ENCODE assay signal across 17 mouse cellular contexts in genomic region chr14:107656595-107656994, GRCm38 (mm10).
"Had no signal": no experiment of that assay in that cellular context is flagged by ENCODE, and none has a peak within 500 bp of the region (broad histone marks: within the 10 kb centered on the region; RNA-seq: fewer than 3 reads in every experiment).

No protein-coding gene starts in this region.

- H3K36me3 ChIP-seq: kidney, embryonic 15.5 days; limb, embryonic 10.5 days; liver, embryonic 15.5 days; neural tube, embryonic 13.5 days; stomach, embryonic 15.5 days had no signal

- H3K4me3 ChIP-seq: kidney, embryonic 15.5 days; left cerebral cortex, adult 2 months; limb, embryonic 10.5 days; liver, embryonic 15.5 days; neural tube, embryonic 13.5 days; stomach, embryonic 15.5 days had no signal

- DNase-seq: kidney, adult 2 months; kidney, postnatal 14 days; lung, adult 2 months; lung, postnatal 4 days; right cerebral cortex, postnatal 14 days; thymus, adult 2 months; thymus, postnatal 36 days had no signal

- H3K4me1 ChIP-seq: kidney, embryonic 15.5 days; limb, embryonic 10.5 days; liver, embryonic 15.5 days; neural tube, embryonic 13.5 days; stomach, embryonic 15.5 days had no signal

- H3K27ac ChIP-seq: kidney, embryonic 15.5 days; left cerebral cortex, adult 2 months; limb, embryonic 10.5 days; liver, embryonic 15.5 days; neural tube, embryonic 13.5 days; stomach, embryonic 15.5 days had no signal

- H3K9ac ChIP-seq: kidney, embryonic 15.5 days; liver, embryonic 15.5 days; neural tube, embryonic 13.5 days; stomach, embryonic 15.5 days had no signal

- ATAC-seq: lung, postnatal 0 days; midbrain, embryonic 16.5 days had no signal

- H3K4me2 ChIP-seq: kidney, embryonic 15.5 days; liver, embryonic 11.5 days; liver, embryonic 15.5 days; midbrain, embryonic 11.5 days; neural tube, embryonic 13.5 days; stomach, embryonic 15.5 days had no signal

- H3K9me3 ChIP-seq: kidney, embryonic 15.5 days; limb, embryonic 10.5 days; liver, embryonic 15.5 days; neural tube, embryonic 13.5 days; stomach, embryonic 15.5 days had no signal

- H3K27me3 ChIP-seq: kidney, embryonic 15.5 days; liver, embryonic 15.5 days; neural tube, embryonic 13.5 days; stomach, embryonic 15.5 days had no signal
